ENCODE assay signal across 8 mouse cellular contexts in the genomic region with DNA sequence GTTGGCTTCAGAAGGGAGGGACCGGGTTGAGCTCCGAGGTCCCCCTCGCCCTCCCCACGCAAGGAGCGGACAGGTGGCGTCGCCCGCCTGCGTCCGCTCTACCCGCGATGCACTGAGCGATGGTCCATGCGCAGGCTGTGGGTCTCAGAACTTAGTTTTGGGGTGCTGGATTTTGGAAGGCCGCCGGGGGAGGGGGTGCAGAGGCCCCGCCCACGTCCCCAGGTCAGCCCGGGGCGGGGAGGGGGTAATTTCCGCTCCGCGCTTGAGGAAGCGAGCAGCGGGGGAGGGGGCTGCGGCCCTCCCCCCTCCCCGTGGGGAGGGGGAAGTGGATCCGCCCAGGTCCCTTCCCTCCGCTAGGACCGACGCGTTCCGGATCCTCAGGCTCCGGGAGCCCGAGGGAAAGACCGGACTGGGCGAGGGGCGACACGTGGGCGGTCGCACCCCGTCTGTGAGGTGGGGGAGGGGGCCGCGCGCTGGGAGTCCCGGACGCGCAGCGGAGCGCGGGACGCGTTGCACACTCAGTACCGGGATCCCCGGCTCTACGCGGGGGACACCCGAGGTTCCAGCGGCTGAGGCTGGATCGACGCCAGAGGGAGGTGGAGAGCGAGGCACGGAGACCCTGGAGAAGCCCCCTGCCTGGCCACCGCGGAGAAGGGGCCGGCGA. TPM values are rescaled to one million over a fixed set of nuclear protein-coding genes. Genes with fewer than 3 reads are reported as not detected.
DNase-seq lines count a peak whose midpoint lies in the region; ATAC-seq and TF ChIP-seq lines count a peak whose summit lies in the region.

No protein-coding gene starts in this region.

- peak; percentile 34 for DNase-seq in adrenal gland, adult 2 months
- DNase-seq in adrenal gland, postnatal 4 days (ENCODE audit: low spot score in 2 of 2), result no peak
- DNase-seq in urinary bladder, postnatal 25 days (ENCODE audit: low spot score), result peak; percentile 26
- no peak for DNase-seq in urinary bladder, postnatal 36 days (ENCODE audit: low spot score in 2 of 2)
- no peak for DNase-seq in lung, postnatal 0 days (ENCODE audit: low spot score)
- DNase-seq in thymus, postnatal 0 days (ENCODE audit: low spot score), result peak; percentile 53
- DNase-seq in spleen, adult 12 weeks (ENCODE audit: low spot score), result no peak

- peak overlapping the region; percentile 66 for H3K9ac ChIP-seq in hindbrain, embryonic 15.5 days
- no peak overlapping the region for H3K9ac ChIP-seq in lung, postnatal 0 days (replicated peaks; ENCODE audit: low read depth)

- no peaks in the 10 kb centered on the region for H3K9me3 ChIP-seq in hindbrain, embryonic 15.5 days
- H3K9me3 ChIP-seq in lung, postnatal 0 days (ENCODE audit: low read length), result no peaks in the 10 kb centered on the region

- H3K4me1 ChIP-seq in hindbrain, embryonic 15.5 days (replicated peaks), result peaks cover 45% of the 10 kb centered on the region
- H3K4me1 ChIP-seq in lung, postnatal 0 days (ENCODE audit: insufficient read depth, low read depth, low read length), result peaks cover 15% of the 10 kb centered on the region

- H3K4me2 ChIP-seq in hindbrain, embryonic 15.5 days, result peak overlapping the region; percentile 91
- H3K4me2 ChIP-seq in lung, postnatal 0 days (replicated peaks; ENCODE audit: low read depth, low read length), result peak overlapping the region; percentile 89

- H3K27me3 ChIP-seq in hindbrain, embryonic 15.5 days, result peaks cover 3% of the 10 kb centered on the region; the same call in 1 of the 2 replicates
- H3K27me3 ChIP-seq in lung, postnatal 0 days (replicated peaks; ENCODE audit: insufficient read depth, low read length), result peaks cover 21% of the 10 kb centered on the region

- WGBS in hindbrain, embryonic 15.5 days, result under 1% methylated on average over 60 of the region's 67 CpGs
- under 1% methylated on average over 37 of the region's 67 CpGs for WGBS in lung, postnatal 0 days

- ATAC-seq in hindbrain, embryonic 15.5 days (ENCODE audit: low FRiP score, low read depth), result peak; percentile 84
- peak; percentile 13; the same call in 1 of the 2 replicates for ATAC-seq in lung, postnatal 0 days

- no peaks in the 10 kb centered on the region for H3K36me3 ChIP-seq in hindbrain, embryonic 15.5 days
- no peaks in the 10 kb centered on the region for H3K36me3 ChIP-seq in lung, postnatal 0 days (ENCODE audit: insufficient read depth, low read length)

- peak overlapping the region; percentile 70 for H3K4me3 ChIP-seq in hindbrain, embryonic 15.5 days
- H3K4me3 ChIP-seq in lung, postnatal 0 days (ENCODE audit: low read depth, low read length), result peak overlapping the region; percentile 74

- TF ChIP-seq EP300 in lung, postnatal 0 days (IDR thresholded peaks at IDR 0.05), result no peak

- H3K27ac ChIP-seq in hindbrain, embryonic 15.5 days (replicated peaks), result peak overlapping the region; percentile 85
- H3K27ac ChIP-seq in lung, postnatal 0 days (ENCODE audit: low read length), result no peak overlapping the region

- no peak for TF ChIP-seq CTCF in lung, postnatal 0 days (IDR thresholded peaks at IDR 0.05)

RNA-seq across cellular contexts. Expression of a gene that starts 1.2 kb away (rescaled TPM):
- total RNA-seq in adrenal gland, adult 2 months (2021), result under 1 TPM; 0.59 to 0.95 TPM
- polyA plus RNA-seq in adrenal gland, adult 2 months (2012; rRNA removed), result 0.10 and 0.19 TPM in 2 replicates
- 10 to 100 TPM; 19.4 to 27.3 TPM for total RNA-seq in adrenal gland, postnatal 4 days (2021)
- 11.8 and 14.2 TPM in 2 replicates for polyA plus RNA-seq in hindbrain, embryonic 15.5 days (2015; fragmentation: Nextera tagmentation; extraction: Ambion mirVana)
- polyA plus RNA-seq in lung, postnatal 0 days (2015; fragmentation: Nextera tagmentation; extraction: Ambion mirVana), result 4.3 and 6.1 TPM in 2 replicates
- polyA plus RNA-seq in thymus, postnatal 0 days (2015; fragmentation: Nextera tagmentation; extraction: Ambion mirVana), result 1.3 and 1.5 TPM in 2 replicates

RNA-seq across cellular contexts. Expression of a gene that starts 17.4 kb away (rescaled TPM):
- not detected for total RNA-seq in adrenal gland, adult 2 months (2021)
- polyA plus RNA-seq in adrenal gland, adult 2 months (2012; rRNA removed), result not detected in 2 replicates
- not detected for total RNA-seq in adrenal gland, postnatal 4 days (2021)
- polyA plus RNA-seq in hindbrain, embryonic 15.5 days (2015; fragmentation: Nextera tagmentation; extraction: Ambion mirVana), result not detected in 2 replicates
- polyA plus RNA-seq in lung, postnatal 0 days (2015; fragmentation: Nextera tagmentation; extraction: Ambion mirVana), result not detected in 2 replicates
- 3.1 and 3.8 TPM in 2 replicates for polyA plus RNA-seq in thymus, postnatal 0 days (2015; fragmentation: Nextera tagmentation; extraction: Ambion mirVana)

RNA-seq across cellular contexts. Expression of a gene that starts 27.7 kb away (rescaled TPM):
- total RNA-seq in adrenal gland, adult 2 months (2021), result 10 to 100 TPM; 79.5 to 92.8 TPM
- polyA plus RNA-seq in adrenal gland, adult 2 months (2012; rRNA removed), result 9.6 and 11.3 TPM in 2 replicates
- total RNA-seq in adrenal gland, postnatal 4 days (2021), result 10 to 100 TPM; 74.3 to 78.8 TPM
- polyA plus RNA-seq in hindbrain, embryonic 15.5 days (2015; fragmentation: Nextera tagmentation; extraction: Ambion mirVana), result 128 and 129 TPM in 2 replicates
- polyA plus RNA-seq in lung, postnatal 0 days (2015; fragmentation: Nextera tagmentation; extraction: Ambion mirVana), result 72.9 and 77.9 TPM in 2 replicates
- 128 and 144 TPM in 2 replicates for polyA plus RNA-seq in thymus, postnatal 0 days (2015; fragmentation: Nextera tagmentation; extraction: Ambion mirVana)

RNA-seq across cellular contexts. Expression of a gene that starts 58.2 kb away (rescaled TPM):
- total RNA-seq in adrenal gland, adult 2 months (2021), result 10 to 100 TPM; 45.3 to 46.5 TPM
- polyA plus RNA-seq in adrenal gland, adult 2 months (2012; rRNA removed), result 17.0 and 20.7 TPM in 2 replicates
- total RNA-seq in adrenal gland, postnatal 4 days (2021), result 10 to 100 TPM; 54.9 to 57.8 TPM
- polyA plus RNA-seq in hindbrain, embryonic 15.5 days (2015; fragmentation: Nextera tagmentation; extraction: Ambion mirVana), result 40.0 and 40.1 TPM in 2 replicates
- 29.6 and 31.6 TPM in 2 replicates for polyA plus RNA-seq in lung, postnatal 0 days (2015; fragmentation: Nextera tagmentation; extraction: Ambion mirVana)
- polyA plus RNA-seq in thymus, postnatal 0 days (2015; fragmentation: Nextera tagmentation; extraction: Ambion mirVana), result 27.1 and 28.4 TPM in 2 replicates

Comparison
In these comparisons a context has a peak if more than half of its experiments do, and no peak if none do; other contexts are left out.
1. DNase-seq: peak in adrenal gland, adult 2 months (single experiment), urinary bladder, postnatal 25 days (single experiment) and thymus, postnatal 0 days (single experiment); none in adrenal gland, postnatal 4 days (0 of 2), urinary bladder, postnatal 36 days (0 of 2), lung, postnatal 0 days (single experiment) and spleen, adult 12 weeks (single experiment).